Mouse (Mus musculus) right cerebral cortex, adult 18-20 months (tissue): ENCODE results near the gene Pttg1ip.

Experiments
- DNase-seq: peaks from one replicate; pipeline ENCODE4 v3.0.0; 2022; ENCODE audit warnings: mixed read lengths

Pttg1ip gene

GRCm38 (mm10) chr10:77581408-77582284, at the start of gene Pttg1ip:
Gene Pttg1ip, plus strand, starts transcription at chr10:77581720.
- peak; percentile 97 for DNase-seq

- no peak for DNase-seq
These were observed 49.5 kb upstream of the Pttg1ip start for GRCm38 (mm10) chr10:77532020-77532413.

GRCm38 (mm10) chr10:77536727-77537126, 44.8 kb upstream of the Pttg1ip start:
- no peak for DNase-seq

GRCm38 (mm10) chr10:77537215-77538209, 44.0 kb upstream of the Pttg1ip start:
- no peak for DNase-seq

GRCm38 (mm10) chr10:77539320-77539945, 42.1 kb upstream of the Pttg1ip start:
- DNase-seq, result no peak

GRCm38 (mm10) chr10:77540576-77541102, 40.9 kb upstream of the Pttg1ip start:
- no peak for DNase-seq

- DNase-seq, result no peak
These were observed 39.5 kb upstream of the Pttg1ip start for GRCm38 (mm10) chr10:77541864-77542666.

- no peak for DNase-seq
These were observed 38.3 kb upstream of the Pttg1ip start for GRCm38 (mm10) chr10:77543226-77543625.

- peak; percentile 83 for DNase-seq
These were observed 36.6 kb upstream of the Pttg1ip start for GRCm38 (mm10) chr10:77544916-77545315.

- no peak for DNase-seq
These were observed 32.9 kb upstream of the Pttg1ip start for GRCm38 (mm10) chr10:77548576-77548975.

GRCm38 (mm10) chr10:77550874-77551273, 30.6 kb upstream of the Pttg1ip start:
- no peak for DNase-seq

- DNase-seq, result no peak
These were observed 29.4 kb upstream of the Pttg1ip start for GRCm38 (mm10) chr10:77552162-77552561.

- no peak for DNase-seq
These were observed 28.2 kb upstream of the Pttg1ip start for GRCm38 (mm10) chr10:77553285-77553684.

GRCm38 (mm10) chr10:77554918-77555317, 26.6 kb upstream of the Pttg1ip start:
- no peak for DNase-seq

GRCm38 (mm10) chr10:77556631-77557030, 24.9 kb upstream of the Pttg1ip start:
- DNase-seq, result no peak

GRCm38 (mm10) chr10:77557641-77558040, 23.9 kb upstream of the Pttg1ip start:
- DNase-seq, result no peak

GRCm38 (mm10) chr10:77560090-77560489, 21.4 kb upstream of the Pttg1ip start:
- DNase-seq, result no peak

GRCm38 (mm10) chr10:77560830-77561229, 20.7 kb upstream of the Pttg1ip start:
- DNase-seq, result no peak

GRCm38 (mm10) chr10:77561508-77561907, 20.0 kb upstream of the Pttg1ip start:
- no peak for DNase-seq

GRCm38 (mm10) chr10:77565005-77565404, 16.5 kb upstream of the Pttg1ip start:
- DNase-seq, result no peak

- DNase-seq, result peak; percentile 73
These were observed 14.9 kb upstream of the Pttg1ip start for GRCm38 (mm10) chr10:77566651-77567050.

GRCm38 (mm10) chr10:77569481-77569880, 12.0 kb upstream of the Pttg1ip start:
- DNase-seq, result no peak
